Mouse (Mus musculus): ENCODE results near the gene Cep55. TPM values are rescaled to one million over a fixed set of nuclear protein-coding genes. Genes with fewer than 3 reads are reported as not detected.

The Cep55 gene
- polyA plus RNA-seq, 1 experiment from 2014 or later: 6.3 TPM

DNA sequence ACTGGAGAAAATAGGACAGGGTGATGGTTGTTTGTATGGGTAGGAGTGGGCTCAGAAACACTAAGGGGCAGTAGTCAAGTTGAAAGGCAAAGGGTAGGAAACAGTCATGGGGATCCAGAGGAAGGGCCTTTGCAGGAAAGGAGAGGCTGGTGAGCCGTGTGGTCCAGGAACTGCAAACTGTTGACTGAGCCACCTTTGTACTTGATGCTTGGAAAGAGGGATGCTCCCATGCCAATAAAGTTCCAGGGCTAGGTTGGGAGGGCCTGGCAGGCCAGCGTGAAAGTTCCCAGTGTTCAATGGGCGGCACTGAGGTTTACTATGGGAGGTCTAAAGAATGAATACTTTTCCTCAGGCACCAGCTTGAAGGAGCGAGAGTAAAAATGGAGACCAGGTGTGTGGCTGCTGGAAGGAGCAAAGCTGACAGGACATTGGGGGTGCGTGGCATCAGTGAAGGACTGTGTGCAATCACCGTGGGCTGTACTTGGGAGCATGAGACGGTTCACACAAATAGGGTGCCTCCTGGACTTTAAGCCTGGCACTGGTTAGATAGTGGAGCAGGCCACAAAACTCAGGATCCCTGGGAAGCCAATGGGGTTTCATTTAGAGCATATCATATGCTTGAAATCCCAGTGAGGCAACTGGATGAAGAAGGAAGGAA is 60.2 kb downstream of the Cep55 start:
- no peak for ATAC-seq (ENCODE audit: low FRiP score, low read depth)
- Histone ChIP-seq H3K4me3 (no peak overlapping the region), H3K36me3 (no peaks in the 10 kb centered on the region), H3K27me3 (no peaks in the 10 kb centered on the region), H3K4me1 (replicated peaks) (no peaks in the 10 kb centered on the region), H3K9ac (no peak overlapping the region), H3K9me3 (no peaks in the 10 kb centered on the region), H3K4me2 (no peak overlapping the region), H3K27ac (replicated peaks) (no peak overlapping the region)
- 90% methylated on average over 7 of the region's 7 CpGs for WGBS

DNA sequence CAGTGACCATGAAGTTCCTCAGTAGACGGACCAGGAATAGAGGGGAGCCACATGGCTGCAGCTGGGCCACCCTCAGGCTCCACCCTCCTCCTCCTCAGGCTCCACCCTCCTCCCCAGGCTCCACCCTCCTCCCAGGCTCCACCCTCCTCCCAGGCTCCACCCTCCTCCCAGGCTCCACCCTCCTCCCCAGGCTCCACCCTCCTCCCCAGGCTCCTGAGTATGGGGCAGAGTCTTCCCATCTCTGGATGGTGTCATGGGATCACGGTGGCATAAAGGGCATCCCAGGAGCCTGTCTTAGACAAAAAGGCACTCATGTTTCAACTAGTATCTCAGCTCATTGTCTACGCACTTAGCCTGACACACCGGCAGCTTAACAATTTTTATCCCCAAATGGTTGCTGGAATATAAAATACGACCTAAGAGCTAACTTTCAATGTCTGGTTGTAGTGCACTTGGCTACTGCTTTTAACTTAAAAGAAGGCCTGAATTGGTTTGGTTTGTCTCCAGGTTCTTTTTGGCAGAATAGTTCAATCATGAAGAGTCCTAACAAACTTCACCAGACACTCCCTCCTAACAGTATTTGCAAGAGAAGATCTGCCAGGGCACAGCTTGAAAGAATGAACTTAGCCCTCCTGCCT is 65.4 kb downstream of the Cep55 start:
- Histone ChIP-seq H3K27ac (replicated peaks) (no peak overlapping the region), H3K4me2 (no peak overlapping the region), H3K4me3 (no peak overlapping the region), H3K9ac (no peak overlapping the region), H3K27me3 (peaks cover 16% of the 10 kb centered on the region), H3K36me3 (no peaks in the 10 kb centered on the region), H3K4me1 (replicated peaks) (peaks cover 10% of the 10 kb centered on the region), H3K9me3 (no peaks in the 10 kb centered on the region)
- ATAC-seq (ENCODE audit: low FRiP score, low read depth): no peak
- WGBS: 82% methylated on average over 5 of the region's 5 CpGs

DNA sequence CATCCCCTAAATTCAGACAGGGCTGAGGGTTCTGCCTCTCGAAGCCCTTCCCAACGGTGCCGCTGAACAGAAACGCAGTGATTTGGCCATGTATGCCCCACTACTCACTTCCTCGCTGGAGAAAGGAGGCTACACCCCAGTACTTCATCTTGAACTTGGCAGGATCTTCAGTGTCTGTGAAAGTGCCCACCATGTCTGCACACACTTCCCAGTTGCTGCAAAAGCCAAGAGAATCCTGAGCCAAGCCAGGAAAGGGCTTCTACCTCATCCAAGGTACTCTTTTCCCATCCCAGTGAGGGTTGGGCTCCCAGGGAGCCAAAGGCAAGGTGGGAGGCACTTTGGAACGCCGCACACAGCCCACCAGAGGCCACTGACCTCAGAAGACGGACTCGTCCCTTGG is 69.1 kb downstream of the Cep55 start:
- no peak overlapping the region for H3K27ac ChIP-seq (replicated peaks)
- WGBS: 30% methylated on average over 9 of the region's 9 CpGs
- H3K4me3 ChIP-seq: peak overlapping the region; percentile 57
- peak overlapping the region; percentile 85 for H3K4me2 ChIP-seq
- H3K9ac ChIP-seq: no peak overlapping the region
- no peaks in the 10 kb centered on the region for H3K9me3 ChIP-seq
- H3K27me3 ChIP-seq: peaks cover 20% of the 10 kb centered on the region
- no peak for ATAC-seq (ENCODE audit: low FRiP score, low read depth)
- no peaks in the 10 kb centered on the region for H3K36me3 ChIP-seq
- H3K4me1 ChIP-seq (replicated peaks): peaks cover 10% of the 10 kb centered on the region

Other genes with a start within 250 kb of the Cep55 start
- gene Myof, start 11.4 kb upstream of the Cep55 start, polyA plus RNA-seq (2015; fragmentation: Nextera tagmentation; extraction: Ambion mirVana): 1.6 and 2.5 TPM in 2 replicates
- 0.22 and 0.25 TPM in 2 replicates for gene Ffar4, start 42.1 kb downstream of the Cep55 start, polyA plus RNA-seq (2015; fragmentation: Nextera tagmentation; extraction: Ambion mirVana)
- 9.5 and 10.3 TPM in 2 replicates for gene Rbp4, start 70.3 kb downstream of the Cep55 start, polyA plus RNA-seq (2015; fragmentation: Nextera tagmentation; extraction: Ambion mirVana)
- gene Pde6c, start 77.8 kb downstream of the Cep55 start, polyA plus RNA-seq (2015; fragmentation: Nextera tagmentation; extraction: Ambion mirVana): 0.24 and 0.34 TPM in 2 replicates
- 39.9 and 40.2 TPM in 2 replicates for gene Fra10ac1, start 169.1 kb downstream of the Cep55 start, polyA plus RNA-seq (2015; fragmentation: Nextera tagmentation; extraction: Ambion mirVana)
- 18.8 and 19.5 TPM in 2 replicates for gene Lgi1, start 209.5 kb downstream of the Cep55 start, polyA plus RNA-seq (2015; fragmentation: Nextera tagmentation; extraction: Ambion mirVana)